Mouse (Mus musculus): ENCODE results near the gene Hmgn3.

DNA sequence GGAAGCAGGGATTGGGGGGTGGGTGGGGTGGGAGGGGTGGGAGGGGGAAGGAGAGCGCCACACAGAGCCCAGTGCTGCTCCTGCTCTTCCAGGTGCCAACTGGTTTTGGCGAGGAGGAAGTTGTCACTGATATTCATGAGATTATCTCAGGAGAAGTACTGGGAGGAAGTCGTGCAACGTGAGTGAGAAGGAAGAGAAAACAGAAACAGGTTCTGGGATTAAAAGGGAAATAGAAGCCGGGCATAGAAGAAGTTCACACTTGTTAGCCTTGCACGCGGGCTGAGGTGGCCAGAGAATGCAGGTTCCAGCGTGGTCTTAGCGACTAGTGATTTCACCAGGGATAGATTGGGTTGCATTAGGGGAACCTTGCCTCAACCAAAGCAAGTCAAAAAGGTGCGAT is 49.3 kb upstream of the Hmgn3 start:
- no peak for TF ChIP-seq CTCF (IDR thresholded peaks at IDR 0.05; ENCODE audit: low read depth, low read length)
- TF ChIP-seq POLR2A (IDR thresholded peaks at IDR 0.05; ENCODE audit: borderline replicate concordance, low read depth, low read length) = no peak
